Mouse (Mus musculus): Measurements from ENCODE around the gene Gm609.

The Gm609 gene

DNA sequence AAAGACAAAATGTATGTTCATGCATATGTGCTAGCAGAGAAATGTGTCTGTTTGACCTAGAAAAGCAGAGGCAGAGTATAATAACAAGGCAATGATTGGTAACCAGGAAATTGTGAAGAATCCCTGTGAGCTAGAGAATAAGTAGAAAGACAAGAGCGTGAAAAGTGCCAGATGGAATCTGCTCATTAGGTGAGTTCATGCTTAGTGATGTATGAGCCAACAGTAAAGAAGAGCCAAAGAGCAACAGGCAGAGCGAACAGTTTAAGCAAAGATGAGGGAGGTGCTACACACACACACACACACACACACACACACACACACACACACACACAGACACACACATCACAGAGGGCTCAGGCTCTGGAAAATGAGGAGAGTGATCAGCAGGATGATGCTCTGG is 95.3 kb downstream of the Gm609 start:
- no peak for DNase-seq (ENCODE audit: low read depth, low spot score)

GRCm38 (mm10) chr16:45392246-45392645 is 100.5 kb downstream of the Gm609 start:
- no peak for DNase-seq (ENCODE audit: low read depth, low spot score)

DNA sequence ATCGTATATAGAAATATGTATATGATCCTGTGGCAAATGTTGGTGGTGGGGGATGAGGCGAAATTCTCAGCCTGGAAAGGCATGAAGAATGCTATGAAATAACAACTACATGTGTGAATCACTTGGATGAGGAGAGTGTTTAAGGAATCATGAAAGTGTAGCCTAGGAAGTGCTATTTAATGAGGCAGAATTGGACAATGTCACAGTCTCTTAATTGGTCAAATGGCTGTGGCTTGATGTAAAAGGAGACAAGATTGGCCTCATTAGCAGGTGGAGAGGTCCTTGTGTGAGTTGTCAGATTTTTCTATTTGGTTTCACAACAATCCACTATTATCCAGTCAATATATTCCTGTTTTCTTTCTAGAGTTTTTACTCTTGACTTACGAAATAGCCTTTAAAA is 101.1 kb downstream of the Gm609 start:
- DNase-seq (ENCODE audit: low read depth, low spot score), result no peak

GRCm38 (mm10) chr16:45390286-45390956 is 102.3 kb downstream of the Gm609 start:
- no peak for DNase-seq (ENCODE audit: low read depth, low spot score)

GRCm38 (mm10) chr16:45389833-45390232 is 102.9 kb downstream of the Gm609 start:
- DNase-seq (ENCODE audit: low read depth, low spot score), result no peak

DNA sequence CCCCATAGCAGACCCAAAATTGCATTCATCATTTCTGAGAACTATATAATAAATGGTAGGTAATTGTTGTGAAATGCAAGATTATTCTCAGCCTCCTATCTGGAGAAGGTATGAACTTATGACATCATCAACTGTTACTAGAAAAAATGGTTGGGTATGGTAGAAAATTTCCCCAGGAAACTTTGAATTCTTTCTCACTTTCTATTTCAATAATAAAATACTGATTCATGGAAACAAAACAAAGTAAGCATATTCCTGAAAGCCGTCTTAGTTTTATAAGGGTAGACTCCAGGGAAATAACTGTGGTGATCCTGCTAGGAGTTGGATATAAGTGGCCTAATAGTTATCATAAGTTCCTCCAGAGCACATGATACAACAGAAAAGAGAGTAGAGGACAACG is 103.7 kb downstream of the Gm609 start:
- DNase-seq (ENCODE audit: low read depth, low spot score), result no peak

DNA sequence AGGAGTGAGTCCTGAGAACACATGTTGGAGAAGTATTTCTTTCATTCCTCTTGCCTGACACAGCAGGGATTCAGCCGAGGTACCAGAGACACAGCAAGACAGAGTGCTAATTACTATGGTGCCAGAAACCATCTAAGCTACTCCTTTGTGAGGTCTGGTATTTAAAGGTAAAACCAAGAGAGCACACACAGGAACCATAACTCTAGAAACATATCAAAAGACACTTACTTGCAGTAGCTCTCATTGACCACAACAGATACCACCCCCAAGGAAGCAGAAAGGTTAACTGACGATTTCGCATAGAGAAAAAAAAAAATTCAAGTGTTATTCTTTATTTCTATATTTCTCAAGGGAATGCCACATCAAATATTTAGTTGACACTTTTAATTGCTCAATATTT is 111.0 kb downstream of the Gm609 start:
- DNase-seq (ENCODE audit: low read depth, low spot score), result no peak

DNA sequence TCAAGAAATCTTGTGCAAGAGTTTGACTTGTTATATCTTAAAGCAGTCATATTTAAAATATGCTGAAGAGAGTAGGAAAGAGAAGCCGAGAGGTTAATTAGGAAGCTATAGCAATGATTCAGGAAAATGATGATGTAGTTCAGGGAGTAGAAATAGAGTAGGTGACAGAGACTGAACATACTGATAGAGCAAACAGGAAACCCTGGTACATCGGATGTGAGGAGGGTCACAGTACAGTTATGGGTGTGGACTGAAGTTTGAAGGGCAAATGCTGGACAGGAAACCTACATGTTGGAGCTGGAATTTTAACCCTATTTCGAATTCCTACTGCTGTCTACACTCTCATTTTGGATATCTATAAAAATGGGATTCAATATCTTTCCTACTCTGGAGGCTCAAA is 113.8 kb downstream of the Gm609 start:
- DNase-seq (ENCODE audit: low read depth, low spot score), result no peak

GRCm38 (mm10) chr16:45378147-45378943 is 114.4 kb downstream of the Gm609 start:
- DNase-seq (ENCODE audit: low read depth, low spot score), result no peak

- DNase-seq (ENCODE audit: low read depth, low spot score), result no peak
Measured at GRCm38 (mm10) chr16:45377332-45377731, 115.4 kb downstream of the Gm609 start.

- no peak for DNase-seq (ENCODE audit: low read depth, low spot score)
Measured at GRCm38 (mm10) chr16:45376812-45377211, 116.0 kb downstream of the Gm609 start.

GRCm38 (mm10) chr16:45376294-45376693 is 116.5 kb downstream of the Gm609 start:
- no peak for DNase-seq (ENCODE audit: low read depth, low spot score)

- no peak for DNase-seq (ENCODE audit: low read depth, low spot score)
Measured at GRCm38 (mm10) chr16:45375506-45376225, 117.1 kb downstream of the Gm609 start.

DNA sequence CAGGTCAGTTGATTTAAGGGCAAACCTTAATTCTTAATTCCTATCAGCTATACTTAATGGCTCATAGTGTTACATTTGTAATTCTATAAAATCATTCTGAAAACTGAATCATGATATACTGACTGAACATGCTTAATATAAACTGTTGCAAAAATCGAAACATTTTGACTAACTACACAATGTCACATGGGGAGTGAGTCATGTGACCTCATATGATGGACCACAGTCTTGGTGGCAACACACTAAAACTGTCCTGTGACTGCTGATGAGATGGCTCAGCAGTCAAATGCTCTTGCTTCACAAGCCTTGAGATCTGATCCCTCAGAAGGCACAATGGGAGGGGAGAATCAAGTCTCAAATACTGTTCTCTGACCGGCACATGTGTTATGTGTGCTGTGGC is 118.7 kb downstream of the Gm609 start:
- no peak for DNase-seq (ENCODE audit: low read depth, low spot score)

GRCm38 (mm10) chr16:45371076-45371475 is 121.7 kb downstream of the Gm609 start:
- DNase-seq (ENCODE audit: low read depth, low spot score), result no peak

GRCm38 (mm10) chr16:45369285-45369965 is 123.3 kb downstream of the Gm609 start:
- DNase-seq (ENCODE audit: low read depth, low spot score), result no peak

DNA sequence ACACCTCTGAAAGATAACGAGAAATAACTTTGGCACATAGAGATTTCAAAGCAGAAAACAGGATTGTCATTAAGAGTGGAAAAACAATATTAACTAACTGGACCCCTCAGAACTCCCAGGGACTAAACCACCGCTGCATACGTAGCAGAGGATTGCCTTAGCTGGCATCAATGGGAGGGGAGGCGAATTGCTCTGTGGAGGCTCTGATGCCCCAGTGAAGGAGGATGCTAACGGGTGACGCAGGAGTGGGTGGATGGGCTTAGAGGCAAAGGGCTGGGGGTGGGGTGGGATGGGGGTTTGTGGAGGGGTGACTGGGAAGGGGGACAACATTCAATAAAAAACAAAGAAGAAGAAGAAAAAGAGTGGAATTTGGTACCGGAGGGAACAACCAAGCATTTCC is 126.7 kb downstream of the Gm609 start:
- no peak for DNase-seq (ENCODE audit: low read depth, low spot score)

DNA sequence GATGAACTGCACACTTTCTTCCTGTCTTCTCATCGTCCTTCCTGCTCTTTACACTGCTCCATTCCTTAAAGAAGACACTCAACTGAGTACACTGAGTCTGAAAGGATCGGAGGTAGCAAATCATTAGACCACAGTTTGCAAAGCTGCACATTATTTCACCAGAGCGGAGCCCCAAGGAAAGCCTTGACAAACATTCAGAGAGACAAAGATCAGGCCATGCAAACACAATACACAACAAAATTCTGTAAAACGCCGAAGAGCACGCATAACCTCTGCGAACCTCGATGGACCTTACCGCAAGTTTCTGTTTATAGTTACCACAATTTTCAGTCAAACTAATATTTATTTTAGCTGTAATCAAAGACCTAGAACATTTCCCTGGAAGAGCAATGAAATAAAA is 127.4 kb downstream of the Gm609 start:
- no peak for DNase-seq (ENCODE audit: low read depth, low spot score)

GRCm38 (mm10) chr16:45364627-45365026 is 128.1 kb downstream of the Gm609 start:
- no peak for DNase-seq (ENCODE audit: low read depth, low spot score)

- DNase-seq (ENCODE audit: low read depth, low spot score), result no peak
Measured at GRCm38 (mm10) chr16:45363480-45364045, 129.2 kb downstream of the Gm609 start.
